Mouse (Mus musculus) forebrain, embryonic 12.5 days (tissue): ENCODE measurements around the gene Slc25a11. TPM values are rescaled to one million over a fixed set of nuclear protein-coding genes. Genes with fewer than 3 reads are reported as not detected.

Experiments
- ATAC-seq: fragments of 200-750 bp; cut with Nextera tagmentation; 2 replicates; pipeline ENCODE4 v1.8.0; 2017; ENCODE audit warnings: moderate TSS enrichment; ENCODE audit not compliant: low FRiP score
- H3K27ac ChIP-seq: fragments of 300-500 bp; sonication (generic); 2 replicates; pipeline ENCODE4 v1.5.1; 2016; ENCODE audit warnings: mild to moderate bottlenecking
- H3K27me3 ChIP-seq: fragments of 300-500 bp; sonication (generic); 2 replicates; pipeline ENCODE4 v1.6.1; 2016; ENCODE audit warnings: mild to moderate bottlenecking
- H3K36me3 ChIP-seq: fragments of 300-500 bp; sonication (generic); replicated peaks from 2 replicates; pipeline ENCODE4 v1.6.1; 2016; ENCODE audit warnings: mild to moderate bottlenecking
- H3K4me1 ChIP-seq: fragments of 300-500 bp; sonication (generic); 2 replicates; pipeline ENCODE4 v1.6.1; 2016
- H3K4me2 ChIP-seq: fragments of 300-500 bp; sonication (generic); 2 replicates; pipeline ENCODE4 v1.6.1; 2016; ENCODE audit warnings: mild to moderate bottlenecking, moderate library complexity
- H3K4me3 ChIP-seq: fragments of 300-500 bp; sonication (generic); replicated peaks from 2 replicates; pipeline ENCODE4 v1.5.1; 2016; ENCODE audit warnings: mild to moderate bottlenecking
- H3K9ac ChIP-seq: fragments of 300-500 bp; sonication (generic); 2 replicates; pipeline ENCODE4 v1.6.1; 2016; ENCODE audit warnings: mild to moderate bottlenecking
- H3K9me3 ChIP-seq: fragments of 300-500 bp; sonication (generic); 2 replicates; pipeline ENCODE4 v1.6.1; 2016
- WGBS: fragments of 180-500 bp; shearing (Covaris S2); methylation state at CpG from one replicate; pipeline ENCODE4 v1.1.7; 2016; 5-methylcytosine and 5-hydroxymethylcytosine counted together
- polyA plus RNA-seq: library from polyadenylated mRNA; unstranded; fragments of >200 nt; fragmentation: Nextera tagmentation; extraction: Ambion mirVana; gene quantifications from 2 replicates; pipeline ENCODE4 v1.2.1, GENCODE M21; 2016

Gene Slc25a11
- polyA plus RNA-seq, 1 experiment from 2014 or later: 141 TPM

- Histone ChIP-seq H3K4me1 (peaks cover 16% of the 10 kb centered on the region), H3K27ac (no peak overlapping the region), H3K27me3 (no peaks in the 10 kb centered on the region), H3K9ac (no peak overlapping the region), H3K4me3 (no peak overlapping the region), H3K9me3 (no peaks in the 10 kb centered on the region), H3K4me2 (no peak overlapping the region), H3K36me3 (peaks cover 58% of the 10 kb centered on the region)
- ATAC-seq: no peak
- WGBS: 72% methylated on average over 2 of the region's 2 CpGs
Observed at GRCm38 (mm10) chr11:70678576-70678975, 31.3 kb upstream of the Slc25a11 start.

DNA sequence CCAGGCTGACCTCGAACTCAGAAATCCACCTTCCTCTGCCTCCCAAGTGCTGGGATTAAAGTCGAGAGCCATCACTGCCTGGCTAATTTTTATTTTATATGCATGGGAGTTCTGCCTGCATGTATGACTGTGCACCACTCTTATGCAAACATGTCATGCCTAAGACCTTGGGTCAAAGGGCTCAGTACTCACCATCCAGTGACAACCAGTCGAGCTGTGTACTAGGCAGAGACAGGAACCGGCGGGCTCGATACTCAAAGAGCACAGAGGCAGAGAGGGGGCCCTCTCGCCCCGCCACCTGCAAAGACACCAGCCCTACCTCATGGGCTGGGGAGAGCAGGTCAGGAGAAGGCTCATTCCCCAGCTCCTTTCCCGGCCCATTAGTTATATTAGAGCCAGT is 30.8 kb upstream of the Slc25a11 start:
- Histone ChIP-seq H3K4me1 (peaks cover 16% of the 10 kb centered on the region), H3K9ac (no peak overlapping the region), H3K36me3 (peaks cover 54% of the 10 kb centered on the region), H3K4me3 (no peak overlapping the region), H3K4me2 (no peak overlapping the region), H3K9me3 (no peaks in the 10 kb centered on the region), H3K27me3 (no peaks in the 10 kb centered on the region), H3K27ac (no peak overlapping the region)
- WGBS: 79% methylated on average over 9 of the region's 9 CpGs
- ATAC-seq: no peak

GRCm38 (mm10) chr11:70674501-70674900 is 27.2 kb upstream of the Slc25a11 start:
- H3K9me3 ChIP-seq: no peaks in the 10 kb centered on the region
- WGBS: 65% methylated on average over 11 of the region's 11 CpGs
- no peak overlapping the region for H3K9ac ChIP-seq
- no peak for ATAC-seq
- H3K36me3 ChIP-seq: peaks cover 39% of the 10 kb centered on the region
- H3K4me2 ChIP-seq: no peak overlapping the region
- no peak overlapping the region for H3K4me3 ChIP-seq
- H3K27ac ChIP-seq: no peak overlapping the region
- peaks cover 14% of the 10 kb centered on the region for H3K4me1 ChIP-seq
- H3K27me3 ChIP-seq: no peaks in the 10 kb centered on the region

DNA sequence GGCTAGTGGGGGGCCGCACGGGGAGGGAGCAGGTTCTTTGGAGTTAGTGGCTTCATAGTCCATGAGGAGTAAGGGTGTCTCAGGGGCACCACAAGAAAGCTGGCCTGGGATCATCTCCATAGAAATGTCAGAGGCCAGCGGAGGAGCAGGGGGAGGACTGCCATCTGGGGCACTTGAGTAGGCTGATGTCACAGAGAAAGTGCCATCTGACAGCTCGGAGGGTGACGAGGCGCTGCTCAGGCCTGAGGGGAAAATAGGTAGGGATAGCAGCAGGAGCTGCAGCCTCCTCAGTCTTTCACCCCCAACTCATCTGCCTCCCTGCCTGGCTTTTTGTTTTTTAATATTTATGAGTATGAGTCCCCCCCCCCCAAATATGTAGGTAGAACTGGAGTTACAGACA is 26.7 kb upstream of the Slc25a11 start:
- Histone ChIP-seq H3K36me3 (peaks cover 34% of the 10 kb centered on the region), H3K27ac (no peak overlapping the region), H3K27me3 (no peaks in the 10 kb centered on the region), H3K9ac (no peak overlapping the region), H3K4me3 (no peak overlapping the region), H3K9me3 (no peaks in the 10 kb centered on the region), H3K4me1 (peaks cover 14% of the 10 kb centered on the region), H3K4me2 (no peak overlapping the region)
- no peak for ATAC-seq
- 63% methylated on average over 6 of the region's 6 CpGs for WGBS

GRCm38 (mm10) chr11:70671333-70672047 is 24.2 kb upstream of the Slc25a11 start:
- H3K9ac ChIP-seq: peak overlapping the region; percentile 84; the same call in 1 of the 2 replicates
- peaks cover 30% of the 10 kb centered on the region for H3K36me3 ChIP-seq
- H3K4me3 ChIP-seq: no peak overlapping the region
- WGBS: 77% methylated on average over 16 of the region's 16 CpGs
- no peaks in the 10 kb centered on the region for H3K27me3 ChIP-seq
- ATAC-seq: no peak
- 0 out of 2 replicates have a peak overlapping the region, but pooled peaks have one; percentile 92 for H3K4me2 ChIP-seq
- H3K4me1 ChIP-seq: peaks cover 28% of the 10 kb centered on the region
- no peak overlapping the region for H3K27ac ChIP-seq
- no peaks in the 10 kb centered on the region for H3K9me3 ChIP-seq

- Histone ChIP-seq H3K9ac (peak overlapping the region; percentile 84), H3K4me3 (peak overlapping the region; percentile 64), H3K4me2 (peak overlapping the region; percentile 92), H3K4me1 (peaks cover 28% of the 10 kb centered on the region), H3K27me3 (no peaks in the 10 kb centered on the region), H3K36me3 (peaks cover 26% of the 10 kb centered on the region), H3K9me3 (no peaks in the 10 kb centered on the region), H3K27ac (peak overlapping the region; percentile 98)
- WGBS: 48% methylated on average over 14 of the region's 14 CpGs
- ATAC-seq: no peak
Observed at GRCm38 (mm10) chr11:70670483-70670882, 23.2 kb upstream of the Slc25a11 start.

DNA sequence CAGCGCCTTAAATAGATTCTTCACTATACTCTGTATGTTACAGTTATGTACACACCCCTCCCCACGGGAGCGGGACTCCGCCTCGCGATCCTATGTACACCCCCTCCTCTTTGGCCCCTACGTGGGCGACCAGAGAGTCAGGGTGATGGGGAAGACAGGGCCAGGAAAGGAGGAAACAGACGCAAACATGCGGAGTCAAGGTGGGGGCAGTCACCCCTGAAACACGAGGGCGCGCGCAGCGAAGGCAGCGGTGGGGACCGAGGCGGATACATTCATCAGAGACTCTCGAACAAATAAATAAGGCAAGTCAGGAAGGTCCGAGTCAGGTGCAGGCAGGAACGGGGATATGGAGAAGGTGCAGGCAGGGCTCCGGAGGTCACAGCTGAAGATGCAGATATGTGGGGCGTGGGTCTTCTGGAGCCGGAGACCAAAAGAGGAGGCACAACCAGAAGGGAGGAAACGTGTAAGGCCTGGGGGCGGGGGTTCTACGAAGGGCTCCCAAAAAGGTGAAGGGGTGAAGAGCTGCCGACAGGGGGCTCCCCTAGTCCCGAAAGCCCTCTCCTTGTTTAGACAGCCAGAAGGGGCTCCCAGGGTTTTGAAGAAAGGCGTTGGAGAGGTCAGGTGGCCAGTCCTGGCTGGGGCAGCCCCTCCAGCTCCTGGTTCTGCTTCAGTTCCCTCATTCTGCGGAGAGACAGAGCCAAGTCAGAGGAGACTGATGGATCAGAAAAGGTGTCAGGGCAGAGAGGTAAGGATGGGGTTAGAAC is 22.5 kb upstream of the Slc25a11 start:
- H3K36me3 ChIP-seq: peaks cover 28% of the 10 kb centered on the region
- H3K4me3 ChIP-seq: peak overlapping the region; percentile 64
- H3K27ac ChIP-seq: peak overlapping the region; percentile 98
- H3K4me2 ChIP-seq: peak overlapping the region; percentile 92
- H3K9me3 ChIP-seq: no peaks in the 10 kb centered on the region
- H3K9ac ChIP-seq: peak overlapping the region; percentile 84
- WGBS: under 1% methylated on average over 31 of the region's 31 CpGs
- no peaks in the 10 kb centered on the region for H3K27me3 ChIP-seq
- peak; percentile 60 for ATAC-seq
- H3K4me1 ChIP-seq: peaks cover 28% of the 10 kb centered on the region

- WGBS: under 1% methylated on average over 44 of the region's 44 CpGs
- H3K4me3 ChIP-seq: peak within 1 kb of the TSS; percentile 64
- peaks cover 31% of the 10 kb centered on the region for H3K36me3 ChIP-seq
- H3K27me3 ChIP-seq: no peaks in the 10 kb centered on the region
- peak within 1 kb of the TSS; percentile 98 for H3K27ac ChIP-seq
- H3K9me3 ChIP-seq: no peaks in the 10 kb centered on the region
- H3K4me2 ChIP-seq: peak within 1 kb of the TSS; percentile 92
- H3K9ac ChIP-seq: peak within 1 kb of the TSS; percentile 84
- H3K4me1 ChIP-seq: peaks cover 28% of the 10 kb centered on the region
- peak; percentile 96 for ATAC-seq
Observed at GRCm38 (mm10) chr11:70668771-70669505, 21.7 kb upstream of the Slc25a11 start, which contains the start of gene Spag7. Gene Spag7, minus strand, starts transcription at chr11:70669416.

DNA sequence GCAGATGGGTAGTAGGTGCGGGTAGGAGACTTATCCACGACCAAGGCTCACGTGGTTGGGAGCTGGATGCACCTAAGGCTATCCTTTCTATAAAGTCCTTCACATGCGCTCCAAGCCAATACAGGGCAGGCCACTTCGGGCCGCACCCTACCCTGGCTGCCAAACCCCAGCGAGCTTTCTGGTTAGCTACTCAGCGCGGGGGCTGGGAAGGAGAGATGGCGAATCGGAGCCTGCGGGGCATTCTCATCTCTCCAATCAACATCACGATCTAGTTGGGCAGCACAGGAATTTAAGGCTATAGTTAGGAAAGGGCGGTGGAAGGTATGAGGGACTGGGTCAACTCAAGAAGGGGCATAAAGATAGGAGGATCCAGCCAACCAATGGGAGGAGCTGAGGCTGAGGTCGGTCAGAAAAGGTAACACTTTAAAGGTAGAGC is 21.1 kb upstream of the Slc25a11 start:
- peak overlapping the region; percentile 59 for H3K9ac ChIP-seq
- peaks cover 28% of the 10 kb centered on the region for H3K4me1 ChIP-seq
- peak; percentile 42 for ATAC-seq
- peak overlapping the region; percentile 78 for H3K4me2 ChIP-seq
- H3K27ac ChIP-seq: peak overlapping the region; percentile 98
- under 1% methylated on average over 15 of the region's 15 CpGs for WGBS
- peak overlapping the region; percentile 64 for H3K4me3 ChIP-seq
- H3K36me3 ChIP-seq: peaks cover 32% of the 10 kb centered on the region
- no peaks in the 10 kb centered on the region for H3K27me3 ChIP-seq
- no peaks in the 10 kb centered on the region for H3K9me3 ChIP-seq

GRCm38 (mm10) chr11:70667271-70668150 is 20.2 kb upstream of the Slc25a11 start:
- Histone ChIP-seq H3K4me2 (peak overlapping the region; percentile 78), H3K4me3 (peak overlapping the region; percentile 64), H3K27me3 (no peaks in the 10 kb centered on the region), H3K36me3 (peaks cover 41% of the 10 kb centered on the region), H3K9ac (peak overlapping the region; percentile 59; the same call in 1 of the 2 replicates), H3K27ac (no peak overlapping the region), H3K9me3 (no peaks in the 10 kb centered on the region), H3K4me1 (peaks cover 28% of the 10 kb centered on the region)
- 74% methylated on average over 14 of the region's 14 CpGs for WGBS
- no peak for ATAC-seq

DNA sequence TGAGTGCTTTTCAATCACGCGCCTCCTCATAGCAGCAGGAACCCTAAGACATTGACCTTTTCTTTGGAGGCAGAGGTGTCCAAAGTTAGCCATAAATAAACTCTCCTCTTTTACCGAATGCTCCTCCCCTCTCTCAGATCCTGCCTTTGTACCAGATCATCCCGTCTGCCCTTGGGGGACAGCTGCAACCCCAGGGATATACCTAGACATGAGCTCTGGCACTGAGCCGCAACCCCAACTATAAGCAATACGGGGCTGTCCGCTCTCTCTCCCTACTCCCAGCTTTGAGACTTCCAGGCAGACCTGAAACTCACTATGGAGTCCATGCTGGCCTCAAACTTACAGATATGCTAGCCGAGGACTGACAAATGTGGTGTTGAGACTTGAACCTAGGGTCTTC is 19.4 kb upstream of the Slc25a11 start:
- H3K9me3 ChIP-seq: no peaks in the 10 kb centered on the region
- peaks cover 47% of the 10 kb centered on the region for H3K36me3 ChIP-seq
- peaks cover 28% of the 10 kb centered on the region for H3K4me1 ChIP-seq
- H3K4me3 ChIP-seq: no peak overlapping the region
- H3K9ac ChIP-seq: no peak overlapping the region
- H3K4me2 ChIP-seq: no peak overlapping the region
- ATAC-seq: no peak
- no peak overlapping the region for H3K27ac ChIP-seq
- H3K27me3 ChIP-seq: no peaks in the 10 kb centered on the region
- 93% methylated on average over 8 of the region's 8 CpGs for WGBS
